Mouse (Mus musculus) limb, embryonic 14.5 days (tissue): ENCODE data around the gene Pex5l. TPM values are rescaled to one million over a fixed set of nuclear protein-coding genes. Genes with fewer than 3 reads are reported as not detected.
A peak's percentile ranks its signal among the peaks of the same experiment; 100 is the strongest.

Source experiments
- ATAC-seq: fragments of 200-750 bp; cut with Nextera tagmentation; 2 replicates; pipeline ENCODE4 v1.8.0; 2017; ENCODE audit warnings: low read depth, moderate number of reproducible peaks, moderate TSS enrichment; ENCODE audit not compliant: low FRiP score
- DNase-seq: peaks from one replicate; pipeline ENCODE4 v3.0.0-alpha.2; 2015; ENCODE audit warnings: low spot score
- H3K27ac ChIP-seq: fragments of 300-500 bp; sonication (generic); replicated peaks from 2 replicates; pipeline ENCODE4 v1.5.1; 2014; ENCODE audit warnings: low read depth, mild to moderate bottlenecking, low read length, moderate library complexity, mixed read lengths
- H3K27me3 ChIP-seq: fragments of 300-500 bp; sonication (generic); 2 replicates; pipeline ENCODE4 v1.6.1; 2014; ENCODE audit warnings: low read length, mixed read lengths; ENCODE audit not compliant: control insufficient read depth, insufficient read depth
- H3K36me3 ChIP-seq: fragments of 300-500 bp; sonication (generic); 2 replicates; pipeline ENCODE4 v1.6.1; 2014; ENCODE audit warnings: mild to moderate bottlenecking, low read length, moderate library complexity, mixed read lengths; ENCODE audit not compliant: control insufficient read depth, insufficient read depth
- H3K4me1 ChIP-seq: fragments of 300-500 bp; sonication (generic); 2 replicates; pipeline ENCODE4 v1.6.1; 2014; ENCODE audit warnings: antibody characterized with exemption, low read length, mixed read lengths; ENCODE audit not compliant: control insufficient read depth, insufficient read depth
- H3K4me2 ChIP-seq: fragments of 300-500 bp; sonication (generic); replicated peaks from 2 replicates; pipeline ENCODE4 v1.6.1; 2014; ENCODE audit warnings: low read depth, mild to moderate bottlenecking, low read length, moderate library complexity; ENCODE audit not compliant: severe bottlenecking
- H3K4me3 ChIP-seq: fragments of 300-500 bp; sonication (generic); replicated peaks from 2 replicates; pipeline ENCODE4 v1.5.1; 2014; ENCODE audit warnings: low read length
- H3K9ac ChIP-seq: fragments of 300-500 bp; sonication (generic); 2 replicates; pipeline ENCODE4 v1.6.1; 2014; ENCODE audit warnings: mild to moderate bottlenecking, low read depth, low read length, moderate library complexity; ENCODE audit not compliant: severe bottlenecking
- H3K9me3 ChIP-seq: fragments of 300-500 bp; sonication (generic); 2 replicates; pipeline ENCODE4 v1.6.1; 2016; ENCODE audit warnings: low read length; ENCODE audit not compliant: control insufficient read depth
- POLR2A ChIP-seq: fragments of 200-500 bp; IDR thresholded peaks from 2 replicates; pipeline ENCODE4 v1.8.0; 2012; ENCODE audit warnings: inconsistent platforms, mild to moderate bottlenecking, moderate library complexity, borderline replicate concordance; ENCODE audit not compliant: insufficient read depth, insufficient read length; ENCODE audit errors: extremely low read depth
- WGBS: fragments of 180-500 bp; shearing (Covaris S2); extraction: QIAGEN DNeasy Blood & Tissue Kit; methylation state at CpG from one replicate; pipeline ENCODE4 v1.1.7; 2014; 5-methylcytosine and 5-hydroxymethylcytosine counted together
- polyA plus RNA-seq, 2 experiments: library from polyadenylated mRNA; depleted of rRNA in 1 of 2; stranded (reverse) in 1 of 2; unstranded in 1 of 2; fragments of >200 nt; fragmentation: Nextera tagmentation in 1 of 2; extraction: Ambion mirVana in 1 of 2; gene quantifications; 2 replicates each; pipeline versions ENCODE4 v1.2.1 to v1.2.3; 2012 to 2014

The Pex5l gene
- polyA plus RNA-seq, 2 experiments: 0.51 to 2.8 TPM

- Histone ChIP-seq H3K4me3 (no peak overlapping the region), H3K27ac (no peak overlapping the region), H3K9me3 (no peaks in the 10 kb centered on the region), H3K36me3 (no peaks in the 10 kb centered on the region), H3K4me2 (no peak overlapping the region), H3K9ac (no peak overlapping the region), H3K27me3 (no peaks in the 10 kb centered on the region), H3K4me1 (no peaks in the 10 kb centered on the region)
- ATAC-seq (no peak), DNase-seq (no peak)
- 76% methylated on average over 6 of the region's 6 CpGs for WGBS
- TF ChIP-seq POLR2A: no peak
Measured at GRCm38 (mm10) chr3:33044799-33045106, 98.3 kb downstream of the Pex5l start.

- Histone ChIP-seq H3K9me3 (no peaks in the 10 kb centered on the region), H3K9ac (no peak overlapping the region), H3K4me3 (no peak overlapping the region), H3K4me2 (no peak overlapping the region), H3K27me3 (no peaks in the 10 kb centered on the region), H3K4me1 (no peaks in the 10 kb centered on the region), H3K36me3 (no peaks in the 10 kb centered on the region), H3K27ac (no peak overlapping the region)
- TF ChIP-seq POLR2A: no peak
- WGBS: 62% methylated on average over 10 of the region's 10 CpGs
- DNase-seq (peak; percentile 21), ATAC-seq (no peak)
Measured at GRCm38 (mm10) chr3:33043896-33044798, 98.9 kb downstream of the Pex5l start.

- Histone ChIP-seq H3K36me3 (no peaks in the 10 kb centered on the region), H3K4me3 (no peak overlapping the region), H3K4me2 (no peak overlapping the region), H3K27ac (no peak overlapping the region), H3K9me3 (no peaks in the 10 kb centered on the region), H3K27me3 (no peaks in the 10 kb centered on the region), H3K4me1 (no peaks in the 10 kb centered on the region), H3K9ac (no peak overlapping the region)
- DNase-seq: no peak
- no peak for TF ChIP-seq POLR2A
- WGBS: 56% methylated on average over 5 of the region's 5 CpGs
- no peak for ATAC-seq
Measured at GRCm38 (mm10) chr3:33024566-33024965, 118.5 kb downstream of the Pex5l start.

- Histone ChIP-seq H3K9ac (no peak overlapping the region), H3K4me3 (no peak overlapping the region), H3K4me1 (no peaks in the 10 kb centered on the region), H3K36me3 (no peaks in the 10 kb centered on the region), H3K4me2 (peak overlapping the region; percentile 29; the same call in 1 of the 2 replicates), H3K27me3 (no peaks in the 10 kb centered on the region), H3K9me3 (no peaks in the 10 kb centered on the region), H3K27ac (no peak overlapping the region)
- no peak for DNase-seq
- ATAC-seq: no peak; the same call in 1 of the 2 replicates
- no peak for TF ChIP-seq POLR2A
- WGBS: 20% methylated on average over 4 of the region's 4 CpGs
Measured at GRCm38 (mm10) chr3:33003901-33004300, 139.1 kb downstream of the Pex5l start.

- DNase-seq (no peak), ATAC-seq (no peak)
- no peaks in the 10 kb centered on the region for H3K36me3 ChIP-seq
- no peaks in the 10 kb centered on the region for H3K9me3 ChIP-seq
- no peaks in the 10 kb centered on the region for H3K27me3 ChIP-seq
- no peak for TF ChIP-seq POLR2A
- no peak overlapping the region for H3K4me2 ChIP-seq
- no peaks in the 10 kb centered on the region for H3K4me1 ChIP-seq
- H3K9ac ChIP-seq: no peak overlapping the region
- no peak overlapping the region for H3K4me3 ChIP-seq
- WGBS: 82% methylated on average over 3 of the region's 3 CpGs
- H3K27ac ChIP-seq: no peak overlapping the region
Measured at GRCm38 (mm10) chr3:33001769-33002168, 141.3 kb downstream of the Pex5l start.
